Mouse (Mus musculus): ENCODE results near the gene Bcl9.

DNA sequence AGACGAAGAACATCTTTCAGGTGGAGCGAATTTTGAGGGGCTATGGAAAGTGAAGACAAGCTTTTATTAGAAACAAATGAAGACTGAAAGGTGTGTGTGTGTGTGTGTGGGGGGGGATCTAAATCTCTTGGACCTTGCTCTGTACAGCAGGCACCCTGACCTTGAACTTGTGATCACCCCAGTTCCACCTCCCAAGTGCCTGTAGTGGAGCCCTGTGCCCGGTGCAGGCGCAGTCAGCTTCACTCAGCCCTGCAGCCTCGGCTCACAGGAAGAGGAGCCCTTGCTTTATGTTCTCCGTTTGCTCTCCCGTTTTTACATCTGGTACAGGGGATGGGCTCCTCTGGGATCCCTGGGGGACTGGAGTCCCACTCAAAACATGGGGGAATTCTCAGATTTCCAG lies 3.9 kb upstream of the Bcl9 start:
- TF ChIP-seq CTCF (IDR thresholded peaks at IDR 0.05; ENCODE audit: extremely low read depth, insufficient read depth, insufficient read length, insufficient replicate concordance): no peak
- no peak for TF ChIP-seq POLR2A (IDR thresholded peaks at IDR 0.05; ENCODE audit: low read depth, low read length)

Data from spleen, adult 2 months (tissue).